Mouse (Mus musculus) embryonic facial prominence, embryonic 15.5 days (tissue): ENCODE data around the gene Ebf1. TPM values are rescaled to one million over a fixed set of nuclear protein-coding genes. Genes with fewer than 3 reads are reported as not detected.

Experiments used
- ATAC-seq: fragments of 200-750 bp; cut with Nextera tagmentation; 2 replicates; pipeline ENCODE4 v1.8.0; 2017; ENCODE audit warnings: low read depth, moderate TSS enrichment; ENCODE audit not compliant: insufficient number of reproducible peaks, low FRiP score, low TSS enrichment
- H3K27ac ChIP-seq: fragments of 300-500 bp; sonication (generic); replicated peaks from 2 replicates; pipeline ENCODE4 v1.5.1; 2015; ENCODE audit warnings: mild to moderate bottlenecking, inconsistent platforms
- H3K27me3 ChIP-seq: fragments of 300-500 bp; sonication (generic); 2 replicates; pipeline ENCODE4 v1.6.1; 2015; ENCODE audit warnings: inconsistent platforms
- H3K36me3 ChIP-seq: fragments of 300-500 bp; sonication (generic); 2 replicates; pipeline ENCODE4 v1.6.1; 2015; ENCODE audit warnings: mild to moderate bottlenecking, inconsistent platforms
- H3K4me1 ChIP-seq: fragments of 300-500 bp; sonication (generic); 2 replicates; pipeline ENCODE4 v1.6.1; 2015; ENCODE audit warnings: inconsistent platforms
- H3K4me2 ChIP-seq: fragments of 300-500 bp; sonication (generic); replicated peaks from 2 replicates; pipeline ENCODE4 v1.6.1; 2015; ENCODE audit warnings: mild to moderate bottlenecking, inconsistent platforms
- H3K4me3 ChIP-seq: fragments of 300-500 bp; sonication (generic); replicated peaks from 2 replicates; pipeline ENCODE4 v1.5.1; 2015; ENCODE audit warnings: mild to moderate bottlenecking, inconsistent platforms
- H3K9ac ChIP-seq: fragments of 300-500 bp; sonication (generic); 2 replicates; pipeline ENCODE4 v1.6.1; 2015; ENCODE audit warnings: inconsistent platforms
- H3K9me3 ChIP-seq: fragments of 300-500 bp; sonication (generic); replicated peaks from 2 replicates; pipeline ENCODE4 v1.6.1; 2016; ENCODE audit warnings: inconsistent platforms
- WGBS: fragments of 180-500 bp; shearing (Covaris S2); methylation state at CpG from one replicate; pipeline ENCODE4 v1.1.7; 2015; 5-methylcytosine and 5-hydroxymethylcytosine counted together
- polyA plus RNA-seq: library from polyadenylated mRNA; unstranded; fragments of >200 nt; fragmentation: Nextera tagmentation; extraction: Ambion mirVana; gene quantifications from 2 replicates; pipeline ENCODE4 v1.2.1, GENCODE M21; 2015

The Ebf1 gene
- polyA plus RNA-seq, 1 experiment from 2014 or later = 65.7 TPM

DNA sequence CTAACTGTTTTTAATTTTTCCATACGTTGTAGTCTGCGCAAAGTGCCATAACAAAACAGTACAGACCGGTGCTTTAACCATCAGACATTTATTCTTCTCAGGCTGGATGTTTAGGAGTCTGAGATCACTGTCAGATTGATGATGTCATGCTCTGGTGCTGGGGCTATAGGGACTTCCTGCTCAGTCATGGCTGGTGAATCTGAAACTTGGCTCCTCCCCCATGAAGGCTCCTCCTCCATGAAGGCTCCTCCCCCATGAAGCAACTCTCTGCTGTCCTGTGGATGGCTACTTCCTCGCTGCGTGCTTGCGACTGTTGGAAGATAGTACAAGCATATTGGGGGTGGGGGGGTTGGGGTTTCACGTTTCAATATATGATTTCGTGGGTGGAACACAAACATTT is 10.2 kb upstream of the Ebf1 start:
- no peaks in the 10 kb centered on the region for H3K36me3 ChIP-seq
- 77% methylated on average over 8 of the region's 8 CpGs for WGBS
- H3K27me3 ChIP-seq = peaks cover 17% of the 10 kb centered on the region
- H3K4me2 ChIP-seq = no peak overlapping the region
- no peaks in the 10 kb centered on the region for H3K9me3 ChIP-seq
- no peak overlapping the region for H3K9ac ChIP-seq
- no peak for ATAC-seq
- H3K4me1 ChIP-seq = peaks cover 8% of the 10 kb centered on the region
- no peak overlapping the region for H3K27ac ChIP-seq
- no peak overlapping the region for H3K4me3 ChIP-seq

DNA sequence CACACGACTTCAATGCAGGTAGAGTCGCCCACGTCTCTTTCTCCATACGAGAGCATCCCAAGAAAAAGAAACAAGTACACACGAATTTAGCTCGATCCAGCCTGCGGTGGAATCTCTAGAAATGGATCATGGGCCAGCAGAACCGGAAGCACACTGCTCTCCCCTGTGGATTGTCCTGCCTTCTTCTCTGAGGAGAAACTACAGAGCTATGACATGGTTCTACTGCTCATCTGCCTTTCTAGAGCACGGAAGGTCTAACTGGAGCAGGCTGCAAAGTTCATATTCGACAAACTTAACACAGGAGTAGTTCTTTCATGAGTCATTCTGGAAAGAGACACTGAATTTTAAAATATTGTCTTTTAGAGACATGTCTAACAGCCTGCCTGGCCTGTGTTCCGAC is 8.5 kb upstream of the Ebf1 start:
- H3K36me3 ChIP-seq = no peaks in the 10 kb centered on the region
- no peaks in the 10 kb centered on the region for H3K9me3 ChIP-seq
- no peak for ATAC-seq
- 82% methylated on average over 11 of the region's 11 CpGs for WGBS
- peaks cover 25% of the 10 kb centered on the region for H3K4me1 ChIP-seq
- no peak overlapping the region for H3K27ac ChIP-seq
- H3K27me3 ChIP-seq = peaks cover 33% of the 10 kb centered on the region
- H3K4me3 ChIP-seq = no peak overlapping the region
- no peak overlapping the region for H3K9ac ChIP-seq
- no peak overlapping the region for H3K4me2 ChIP-seq

DNA sequence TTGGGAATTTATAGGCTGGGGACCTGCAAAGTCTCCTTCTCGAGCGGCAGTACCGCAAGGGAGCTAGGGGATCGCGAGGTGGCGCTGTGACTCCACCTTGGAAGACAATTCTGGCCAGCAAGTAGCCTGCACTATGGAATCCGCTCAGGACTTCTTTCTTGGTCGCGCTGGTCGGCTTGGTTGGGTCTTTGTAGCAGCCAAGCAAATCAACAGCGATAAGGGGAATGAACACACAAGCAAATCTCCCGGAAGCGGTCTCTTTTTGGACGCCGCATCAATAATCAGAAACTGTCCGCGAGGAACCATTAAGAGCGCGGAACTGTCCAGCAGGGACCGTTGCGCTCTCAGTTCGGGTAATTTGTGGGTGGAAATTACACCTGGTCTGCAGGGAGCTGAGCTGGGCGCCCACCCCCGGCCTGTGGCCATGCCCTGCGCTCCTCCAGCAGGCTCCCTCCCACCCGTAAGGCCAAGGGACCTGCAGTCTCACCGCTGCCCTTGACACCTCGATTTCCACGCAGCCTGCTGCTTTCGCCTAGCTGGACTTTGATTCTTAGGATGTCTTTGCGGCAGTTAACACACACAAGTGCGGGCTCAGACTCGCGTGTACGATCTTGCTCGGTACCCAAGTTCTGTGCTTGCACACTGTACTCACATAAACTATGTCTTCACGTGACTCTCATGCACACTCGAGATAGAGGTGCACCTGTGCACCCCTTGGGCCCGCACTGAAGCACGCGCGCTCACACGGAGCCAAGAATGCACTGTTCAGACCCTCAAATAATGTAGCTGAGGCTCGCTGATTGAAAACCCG is 5.9 kb upstream of the Ebf1 start:
- peak; percentile 85 for ATAC-seq
- no peaks in the 10 kb centered on the region for H3K9me3 ChIP-seq
- no peak overlapping the region for H3K9ac ChIP-seq
- peaks cover 31% of the 10 kb centered on the region for H3K4me1 ChIP-seq
- no peak overlapping the region for H3K27ac ChIP-seq
- peak overlapping the region; percentile 42 for H3K4me3 ChIP-seq
- no peaks in the 10 kb centered on the region for H3K36me3 ChIP-seq
- 1% methylated on average over 45 of the region's 45 CpGs for WGBS
- H3K4me2 ChIP-seq = peak overlapping the region; percentile 80
- H3K27me3 ChIP-seq = peaks cover 51% of the 10 kb centered on the region

DNA sequence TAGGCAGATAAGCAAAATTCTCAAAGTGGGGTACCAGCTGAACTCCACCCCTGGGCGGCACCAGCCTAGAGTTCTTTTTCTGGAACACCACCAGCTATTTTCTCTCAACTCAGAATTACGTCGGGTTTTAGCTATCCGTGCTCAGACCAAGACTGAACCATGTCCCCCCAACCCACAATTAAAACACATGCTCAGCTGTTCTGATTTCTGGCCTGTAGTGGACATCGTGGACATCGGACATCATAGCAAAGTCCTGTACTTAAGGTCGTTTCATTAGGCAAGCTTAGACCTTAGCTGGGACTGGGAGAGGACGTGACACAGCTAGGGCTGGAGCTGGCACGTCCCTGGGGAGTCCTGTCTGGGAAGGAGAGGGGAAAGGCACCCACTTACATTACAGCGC is 5.0 kb upstream of the Ebf1 start:
- WGBS = 11% methylated on average over 10 of the region's 10 CpGs
- peak overlapping the region; percentile 80 for H3K4me2 ChIP-seq
- H3K4me1 ChIP-seq = peaks cover 39% of the 10 kb centered on the region
- H3K9me3 ChIP-seq = no peaks in the 10 kb centered on the region
- H3K9ac ChIP-seq = no peak overlapping the region
- H3K36me3 ChIP-seq = no peaks in the 10 kb centered on the region
- H3K4me3 ChIP-seq = no peak overlapping the region
- no peak overlapping the region for H3K27ac ChIP-seq
- no peak for ATAC-seq
- peaks cover 60% of the 10 kb centered on the region for H3K27me3 ChIP-seq

DNA sequence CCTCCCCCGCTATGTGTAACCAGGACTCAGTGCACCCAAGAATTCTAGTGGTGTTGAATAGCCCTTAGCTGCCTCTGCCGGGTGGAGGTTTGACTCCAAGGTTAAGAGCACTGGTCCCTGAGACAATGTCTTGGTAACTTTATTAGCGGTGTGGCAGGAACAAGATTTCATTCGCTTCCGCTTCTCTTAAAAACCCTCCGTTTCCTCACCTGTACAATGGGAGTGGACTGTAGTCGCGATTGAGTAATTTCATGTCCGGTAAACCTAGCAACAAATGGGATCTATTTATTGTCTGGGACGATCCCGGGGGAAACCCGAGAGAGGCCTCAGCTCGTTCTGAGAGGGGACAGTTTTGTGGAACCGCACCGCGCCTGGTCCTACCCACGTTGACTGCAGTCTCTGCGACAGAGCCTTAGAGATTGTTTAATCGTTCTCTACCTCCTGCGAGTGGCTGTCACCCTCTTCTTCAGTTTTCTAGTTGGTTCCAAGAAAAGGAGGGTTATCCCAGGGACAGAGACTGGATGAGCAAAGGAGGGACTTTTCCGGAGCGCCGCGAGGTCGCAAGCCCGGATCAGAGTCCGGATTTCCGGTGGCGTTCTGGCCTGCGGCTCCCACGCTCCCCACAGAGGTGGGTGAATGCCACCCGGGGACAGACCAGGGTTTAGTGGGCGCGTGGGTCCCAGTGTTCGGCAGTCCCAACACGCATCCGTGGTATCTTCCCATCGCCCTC is 4.3 kb upstream of the Ebf1 start:
- Histone ChIP-seq H3K36me3 (no peaks in the 10 kb centered on the region), H3K9me3 (no peaks in the 10 kb centered on the region), H3K27ac (no peak overlapping the region), H3K27me3 (peaks cover 60% of the 10 kb centered on the region), H3K4me3 (peak overlapping the region; percentile 32), H3K4me1 (peaks cover 39% of the 10 kb centered on the region), H3K4me2 (peak overlapping the region; percentile 56), H3K9ac (peak overlapping the region; percentile 12; the same call in 1 of the 2 replicates)
- 5% methylated on average over 38 of the region's 38 CpGs for WGBS
- ATAC-seq = no peak

DNA sequence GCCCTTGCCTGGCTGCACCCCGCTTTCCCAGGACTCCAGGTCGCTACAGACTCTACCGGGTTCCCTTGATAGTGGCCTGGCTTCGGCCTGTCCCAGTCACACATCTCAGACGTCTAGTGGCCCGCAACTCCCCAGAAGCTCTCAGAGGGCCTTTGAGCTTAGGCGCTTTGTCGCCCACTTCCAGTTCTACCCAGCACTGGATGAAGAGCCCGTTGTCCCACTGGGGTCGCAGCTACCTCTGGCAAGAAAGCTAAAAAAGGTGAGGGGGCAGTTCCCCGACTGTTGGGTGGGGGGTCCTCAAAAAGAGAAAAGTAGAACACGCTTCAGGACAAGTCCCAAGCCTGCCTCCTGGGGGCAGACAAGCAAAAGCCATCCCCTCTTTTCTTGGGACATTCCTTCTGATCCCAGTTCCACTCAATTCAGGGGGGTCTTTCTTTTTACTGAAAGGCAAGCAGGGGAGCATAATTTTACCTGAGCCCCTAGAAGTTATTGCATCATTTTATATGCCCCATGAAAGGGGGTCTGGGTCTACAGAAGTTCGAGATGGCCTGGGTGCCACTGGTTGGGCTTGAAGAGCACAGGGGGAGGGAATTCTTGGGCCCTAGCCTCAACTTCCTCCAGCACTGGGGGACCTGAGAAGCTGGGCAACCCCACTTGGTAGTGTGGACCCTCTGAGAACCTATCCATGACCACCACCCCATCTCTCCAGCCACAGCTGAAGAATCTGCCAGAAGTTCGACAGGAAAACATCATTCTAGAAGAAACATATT is 3.5 kb upstream of the Ebf1 start:
- peaks cover 39% of the 10 kb centered on the region for H3K4me1 ChIP-seq
- no peak overlapping the region for H3K27ac ChIP-seq
- no peaks in the 10 kb centered on the region for H3K9me3 ChIP-seq
- peak overlapping the region; percentile 12; the same call in 1 of the 2 replicates for H3K9ac ChIP-seq
- peak overlapping the region; percentile 56 for H3K4me2 ChIP-seq
- H3K36me3 ChIP-seq = no peaks in the 10 kb centered on the region
- H3K27me3 ChIP-seq = peaks cover 55% of the 10 kb centered on the region
- no peak for ATAC-seq
- H3K4me3 ChIP-seq = peak overlapping the region; percentile 32
- WGBS = 10% methylated on average over 14 of the region's 14 CpGs

DNA sequence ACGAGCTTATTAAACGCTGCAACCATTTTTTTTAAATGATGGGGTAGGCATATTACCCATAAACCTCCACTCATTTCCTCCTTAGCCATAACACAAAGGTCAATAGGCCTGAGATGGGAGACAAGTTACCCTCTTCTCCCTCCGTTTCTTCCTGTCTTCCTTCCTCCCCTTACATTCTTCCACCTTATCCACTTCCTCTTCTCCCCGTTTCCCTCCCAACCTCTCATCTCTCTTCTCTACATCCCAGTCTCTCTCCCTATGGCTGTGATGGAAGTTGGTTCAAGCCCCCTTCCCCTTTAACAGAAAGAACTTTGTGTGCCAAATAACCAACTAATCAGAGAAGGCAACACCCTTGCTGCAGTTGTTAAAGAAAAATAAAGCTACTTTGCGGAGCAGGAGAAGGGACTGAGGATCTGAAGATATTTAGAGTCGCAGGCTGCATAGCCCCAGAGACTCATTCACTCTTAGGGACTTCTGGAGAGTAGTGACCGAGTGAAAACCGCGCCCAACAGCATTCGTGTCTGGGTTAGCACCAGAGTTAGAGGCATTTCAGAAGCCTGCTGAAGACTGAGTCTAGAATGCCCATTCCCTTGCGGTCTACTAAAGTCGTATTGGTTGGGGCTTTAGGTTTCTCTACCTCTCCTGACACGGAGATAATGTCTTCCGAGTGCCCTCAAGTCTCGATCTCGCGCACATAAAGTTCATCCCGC is 884 bp upstream of the Ebf1 start:
- no peaks in the 10 kb centered on the region for H3K36me3 ChIP-seq
- peaks cover 43% of the 10 kb centered on the region for H3K4me1 ChIP-seq
- no peak for ATAC-seq
- H3K9ac ChIP-seq = peak overlapping the region; percentile 28; the same call in 1 of the 2 replicates
- H3K4me2 ChIP-seq = peak overlapping the region; percentile 76
- H3K27me3 ChIP-seq = peaks cover 62% of the 10 kb centered on the region
- peak overlapping the region; percentile 94; the same call in 1 of the 2 replicates for H3K27ac ChIP-seq
- 13% methylated on average over 18 of the region's 18 CpGs for WGBS
- no peaks in the 10 kb centered on the region for H3K9me3 ChIP-seq
- peak overlapping the region; percentile 61 for H3K4me3 ChIP-seq

DNA sequence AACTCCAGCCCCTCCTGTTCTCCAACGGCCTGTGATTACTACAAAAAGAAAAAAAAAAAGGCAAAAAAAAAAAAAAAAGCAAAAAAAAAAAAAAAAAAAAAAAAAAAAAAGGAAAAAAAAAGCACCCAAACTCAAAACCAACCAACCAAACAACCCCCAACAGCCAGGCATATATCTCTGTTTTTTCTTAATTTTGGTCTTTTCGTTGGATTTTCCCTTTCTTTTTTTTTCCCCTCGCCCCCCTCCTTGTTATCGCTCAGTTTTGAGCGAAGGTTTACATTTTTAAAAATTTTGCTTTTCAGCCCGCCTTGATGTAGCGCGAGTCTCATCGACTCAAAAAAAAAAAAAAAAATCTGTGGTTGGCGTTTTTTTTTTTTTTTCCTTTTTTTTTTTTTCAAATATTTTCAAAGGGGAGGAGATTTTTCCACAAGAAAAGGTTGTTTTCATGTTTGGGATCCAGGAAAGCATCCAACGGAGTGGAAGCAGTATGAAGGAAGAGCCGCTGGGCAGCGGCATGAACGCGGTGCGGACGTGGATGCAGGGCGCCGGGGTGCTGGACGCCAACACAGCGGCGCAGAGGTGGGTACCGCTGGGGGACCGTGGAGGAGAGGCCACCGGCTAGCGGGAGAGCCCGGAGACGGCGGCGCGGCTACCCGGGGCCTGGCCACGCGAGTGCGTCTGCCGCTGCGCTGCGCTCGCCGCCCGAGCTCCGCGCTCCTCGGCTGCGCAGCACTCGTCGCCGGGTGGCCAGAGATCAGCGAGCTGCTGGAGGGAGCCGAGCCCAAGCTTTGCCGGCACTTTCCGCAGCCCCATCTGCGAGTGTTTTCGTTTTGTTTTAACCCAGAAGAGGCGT is 843 bp downstream of the Ebf1 start:
- H3K27ac ChIP-seq = peak overlapping the region; percentile 94
- ATAC-seq = no peak; the same call in 1 of the 2 replicates
- H3K9me3 ChIP-seq = no peaks in the 10 kb centered on the region
- H3K36me3 ChIP-seq = no peaks in the 10 kb centered on the region
- under 1% methylated on average over 53 of the region's 55 CpGs for WGBS
- H3K4me2 ChIP-seq = peak overlapping the region; percentile 76
- peak overlapping the region; percentile 61 for H3K4me3 ChIP-seq
- peaks cover 53% of the 10 kb centered on the region for H3K27me3 ChIP-seq
- peaks cover 35% of the 10 kb centered on the region for H3K4me1 ChIP-seq
- H3K9ac ChIP-seq = peak overlapping the region; percentile 76

DNA sequence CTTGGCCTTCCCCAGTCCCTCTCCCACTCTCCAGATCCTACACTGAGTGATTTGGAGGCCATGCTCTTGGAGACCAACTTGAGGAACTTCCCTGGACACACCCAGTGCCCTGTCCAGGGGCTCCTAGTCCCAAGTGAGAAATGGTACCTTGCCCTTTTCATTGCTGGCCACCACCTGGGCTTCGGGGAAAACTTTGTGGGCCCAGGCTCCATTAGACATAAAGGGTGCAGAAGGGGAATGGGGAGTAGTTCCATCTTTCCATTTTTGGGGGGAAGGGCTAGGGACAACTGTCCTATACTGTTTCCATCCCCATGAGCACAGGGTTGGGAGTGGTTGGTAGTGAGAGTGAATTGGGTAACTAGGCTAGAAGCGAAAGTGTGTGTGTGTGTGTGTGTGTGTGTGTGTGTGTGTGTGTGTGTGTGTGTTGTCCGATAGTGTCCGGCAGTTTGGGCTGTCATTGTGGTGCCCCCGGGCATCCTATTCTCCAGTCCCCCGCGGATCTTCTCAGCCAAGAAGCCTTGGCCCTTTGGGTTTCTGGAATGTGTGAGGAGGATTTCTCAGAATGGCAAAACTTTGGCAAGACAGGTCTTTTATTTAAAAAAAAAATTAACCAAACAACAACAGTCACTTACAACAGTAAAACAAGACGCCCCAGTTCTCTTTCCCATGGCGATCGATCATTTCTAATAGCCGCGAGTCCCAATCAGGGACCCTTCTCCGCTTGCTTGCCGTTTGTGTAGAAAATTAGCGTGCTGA is 2.2 kb downstream of the Ebf1 start:
- peak overlapping the region; percentile 55 for H3K4me2 ChIP-seq
- H3K4me3 ChIP-seq = peak overlapping the region; percentile 61
- H3K4me1 ChIP-seq = peaks cover 26% of the 10 kb centered on the region
- peaks cover 42% of the 10 kb centered on the region for H3K27me3 ChIP-seq
- ATAC-seq = no peak
- peak overlapping the region; percentile 66 for H3K27ac ChIP-seq
- peak overlapping the region; percentile 45 for H3K9ac ChIP-seq
- H3K9me3 ChIP-seq = no peaks in the 10 kb centered on the region
- 5% methylated on average over 15 of the region's 15 CpGs for WGBS
- no peaks in the 10 kb centered on the region for H3K36me3 ChIP-seq
